Mouse (Mus musculus): ENCODE measurements at regions not wholly inside any gene's neighbourhood (a gene's known extent, or its start where the extent isn't known, plus 50 kb on each side); places are given as distances from the start of the nearest gene placed in this dataset.

- DNase-seq (ENCODE audit: low read depth in 1 of 2, low spot score in 2 of 2) = no peak
Observed at GRCm38 (mm10) chr13:92911660-92912284, 67.2 kb downstream of the Mtx3 start.

GRCm38 (mm10) chr13:92912661-92913060 lies 68.1 kb downstream of the Mtx3 start:
- DNase-seq (ENCODE audit: low read depth in 1 of 2, low spot score in 2 of 2) = no peak

GRCm38 (mm10) chr13:92914631-92915030 lies 70.1 kb downstream of the Mtx3 start:
- DNase-seq (ENCODE audit: low read depth in 1 of 2, low spot score in 2 of 2) = no peak

GRCm38 (mm10) chr13:92915221-92915839 lies 70.8 kb downstream of the Mtx3 start:
- no peak for DNase-seq (ENCODE audit: low read depth in 1 of 2, low spot score in 2 of 2)

- DNase-seq (ENCODE audit: low read depth in 1 of 2, low spot score in 2 of 2) = no peak
Observed at GRCm38 (mm10) chr13:92915948-92916710, 71.6 kb downstream of the Mtx3 start.

GRCm38 (mm10) chr13:92919882-92920281 lies 75.3 kb downstream of the Mtx3 start:
- no peak for DNase-seq (ENCODE audit: low read depth in 1 of 2, low spot score in 2 of 2)

- no peak for DNase-seq (ENCODE audit: low read depth in 1 of 2, low spot score in 2 of 2)
Observed at GRCm38 (mm10) chr13:92921936-92922335, 77.4 kb downstream of the Mtx3 start.

- DNase-seq (ENCODE audit: low read depth in 1 of 2, low spot score in 2 of 2) = no peak
Observed at GRCm38 (mm10) chr13:92923496-92923895, 78.9 kb downstream of the Mtx3 start.

- no peak for DNase-seq (ENCODE audit: low read depth in 1 of 2, low spot score in 2 of 2)
Observed at GRCm38 (mm10) chr13:92924021-92924420, 79.5 kb downstream of the Mtx3 start.

- DNase-seq (ENCODE audit: low read depth in 1 of 2, low spot score in 2 of 2) = no peak
Observed at GRCm38 (mm10) chr13:92925196-92925595, 80.6 kb downstream of the Mtx3 start.

- DNase-seq (ENCODE audit: low read depth in 1 of 2, low spot score in 2 of 2) = no peak
Observed at GRCm38 (mm10) chr13:92928551-92928950, 84.0 kb downstream of the Mtx3 start.

- DNase-seq (ENCODE audit: low read depth in 1 of 2, low spot score in 2 of 2) = no peak
Observed at GRCm38 (mm10) chr13:92931696-92932095, 87.1 kb downstream of the Mtx3 start.

GRCm38 (mm10) chr13:92939032-92939431 lies 94.5 kb downstream of the Mtx3 start:
- no peak for DNase-seq (ENCODE audit: low read depth in 1 of 2, low spot score in 2 of 2)

- no peak for DNase-seq (ENCODE audit: low read depth in 1 of 2, low spot score in 2 of 2)
Observed at GRCm38 (mm10) chr13:92940610-92941009, 96.0 kb downstream of the Mtx3 start.

- DNase-seq (ENCODE audit: low read depth in 1 of 2, low spot score in 2 of 2) = no peak
Observed at GRCm38 (mm10) chr13:92948560-92948959, 104.0 kb downstream of the Mtx3 start.

- no peak for DNase-seq (ENCODE audit: low read depth in 1 of 2, low spot score in 2 of 2)
Observed at GRCm38 (mm10) chr13:92960031-92960430, 115.5 kb downstream of the Mtx3 start.

GRCm38 (mm10) chr13:92962625-92963024 lies 118.1 kb downstream of the Mtx3 start:
- DNase-seq (ENCODE audit: low read depth in 1 of 2, low spot score in 2 of 2) = no peak

- DNase-seq (ENCODE audit: low read depth in 1 of 2, low spot score in 2 of 2) = no peak
Observed at GRCm38 (mm10) chr13:92963351-92963895, 118.9 kb downstream of the Mtx3 start.

- peak in 1 of 2 experiments; percentile 13 for DNase-seq (ENCODE audit: low read depth in 1 of 2, low spot score in 2 of 2)
Observed at GRCm38 (mm10) chr13:92964213-92964743, 119.7 kb downstream of the Mtx3 start.

- DNase-seq (ENCODE audit: low read depth in 1 of 2, low spot score in 2 of 2) = no peak
Observed at GRCm38 (mm10) chr13:92967025-92967610, 122.6 kb downstream of the Mtx3 start.

- DNase-seq (ENCODE audit: low read depth in 1 of 2, low spot score in 2 of 2) = no peak
Observed at GRCm38 (mm10) chr13:92969579-92969978, 125.0 kb downstream of the Mtx3 start.
